Mouse (Mus musculus): Measurements from ENCODE around the gene Stk35.

Gene Stk35

GRCm38 (mm10) chr2:129836921-129837320, 36.6 kb downstream of the Stk35 start:
- DNase-seq, result no peak

- DNase-seq, result no peak
Observed at GRCm38 (mm10) chr2:129838321-129838720, 38.0 kb downstream of the Stk35 start.

DNA sequence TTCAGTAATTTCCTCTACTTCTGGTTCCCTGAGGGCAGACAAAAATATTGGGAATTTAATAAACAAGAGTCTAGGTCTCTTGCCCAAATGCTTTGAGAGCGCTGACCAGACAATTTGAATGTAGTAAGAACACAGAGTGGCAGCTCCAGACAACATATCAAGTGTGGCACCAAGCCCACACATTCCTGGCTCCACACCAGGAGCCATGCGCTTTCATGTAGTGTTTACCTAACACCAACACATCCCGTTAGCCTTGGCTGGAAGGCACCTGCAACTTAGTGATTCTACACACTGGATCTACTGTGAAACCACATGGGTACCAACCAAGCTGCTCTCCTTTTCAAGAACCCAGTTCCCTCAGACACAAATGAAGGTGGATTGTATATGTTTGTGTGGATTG, 45.5 kb downstream of the Stk35 start:
- no peak for DNase-seq

- DNase-seq, result no peak
Observed at GRCm38 (mm10) chr2:129846501-129846900, 46.2 kb downstream of the Stk35 start.

- DNase-seq, result peak; percentile 8
Observed at GRCm38 (mm10) chr2:129849078-129849477, 48.8 kb downstream of the Stk35 start.

DNA sequence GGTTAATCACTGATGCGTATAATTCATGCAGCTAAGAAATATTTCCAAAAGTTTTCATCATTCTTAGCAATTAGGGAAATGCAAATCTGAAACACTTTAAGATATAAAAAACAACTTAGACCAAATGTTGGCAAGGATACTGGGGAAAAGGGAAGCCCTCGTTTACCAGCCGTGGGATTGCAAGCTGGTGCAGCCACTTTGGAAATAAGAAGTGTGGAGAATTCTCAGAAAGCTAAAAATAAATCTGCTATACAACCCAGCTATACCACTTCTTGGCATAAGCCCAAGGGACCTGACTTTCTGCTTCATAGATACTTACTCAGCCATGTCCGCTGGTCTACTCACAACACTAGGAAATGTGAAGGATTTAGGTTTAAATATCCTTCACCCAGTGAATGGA, 51.2 kb downstream of the Stk35 start:
- DNase-seq, result no peak

- no peak for DNase-seq
Observed at GRCm38 (mm10) chr2:129863256-129863655, 62.9 kb downstream of the Stk35 start.

- DNase-seq, result no peak
Observed at GRCm38 (mm10) chr2:129864958-129865357, 64.6 kb downstream of the Stk35 start.

- no peak for DNase-seq
Observed at GRCm38 (mm10) chr2:129869151-129869550, 68.8 kb downstream of the Stk35 start.

GRCm38 (mm10) chr2:129871246-129871645, 70.9 kb downstream of the Stk35 start:
- DNase-seq, result no peak

DNA sequence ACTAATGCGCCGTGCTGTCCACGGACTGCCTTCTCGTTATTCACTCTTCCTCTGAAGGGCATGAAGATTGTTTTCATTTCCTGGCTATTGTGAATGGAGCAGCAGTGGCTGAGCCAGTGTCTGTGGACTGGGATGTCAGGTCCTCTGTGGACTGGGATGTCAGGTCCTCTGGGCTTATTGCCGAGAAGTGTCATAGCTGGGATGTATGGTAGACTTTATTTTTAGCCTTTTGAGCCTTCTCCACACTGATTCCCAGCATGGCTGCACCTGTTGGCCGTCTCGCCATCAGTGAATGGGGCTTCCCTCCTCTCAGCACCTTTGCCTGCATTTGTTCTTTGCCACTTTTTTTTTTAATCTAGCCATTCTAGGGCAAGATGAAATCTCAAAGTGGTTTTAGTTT, 71.8 kb downstream of the Stk35 start:
- DNase-seq, result no peak

GRCm38 (mm10) chr2:129873489-129873888, 73.2 kb downstream of the Stk35 start:
- DNase-seq, result peak; percentile 84

- no peak for DNase-seq
Observed at GRCm38 (mm10) chr2:129874084-129874483, 73.8 kb downstream of the Stk35 start.

GRCm38 (mm10) chr2:129874509-129875095, 74.3 kb downstream of the Stk35 start:
- DNase-seq, result no peak

DNA sequence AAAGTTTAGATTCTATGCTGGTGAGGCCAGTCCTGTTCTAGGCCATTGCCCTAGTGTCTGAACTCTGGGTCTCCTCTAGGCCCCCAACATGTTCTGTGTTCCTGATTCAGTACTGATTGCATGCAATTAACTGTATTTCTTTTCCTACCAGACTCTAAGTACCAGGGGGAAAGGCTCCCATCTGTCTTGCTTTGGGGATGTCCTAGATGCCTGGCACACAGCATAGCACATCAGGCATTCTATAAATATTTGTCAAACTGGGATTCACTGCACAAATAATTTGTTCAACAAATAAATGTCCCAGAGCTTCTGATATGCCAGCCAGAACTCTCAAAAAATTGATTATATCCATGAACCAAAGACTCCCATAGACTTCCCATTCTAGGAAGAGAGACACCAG, 76.6 kb downstream of the Stk35 start:
- DNase-seq, result no peak

DNA sequence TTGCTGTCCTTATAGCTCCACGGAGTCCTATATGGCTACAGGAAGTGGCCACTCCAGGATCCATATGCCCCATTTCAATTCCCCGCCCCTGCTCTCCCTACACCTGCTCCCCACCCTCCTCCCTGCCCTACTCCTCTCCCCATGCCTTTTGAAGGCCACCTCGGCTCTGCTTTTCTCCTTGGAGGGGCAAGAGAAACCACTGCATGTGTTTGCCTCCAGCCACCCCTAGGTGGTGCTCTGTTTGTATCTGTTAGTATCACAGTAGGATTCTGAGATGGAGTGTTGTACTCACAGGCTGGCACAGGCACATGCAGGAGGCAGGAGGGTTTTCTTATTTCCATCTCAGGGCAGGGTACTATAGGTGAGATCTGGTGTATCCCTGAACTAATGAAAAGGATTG, 79.5 kb downstream of the Stk35 start:
- DNase-seq, result peak; percentile 40

DNA sequence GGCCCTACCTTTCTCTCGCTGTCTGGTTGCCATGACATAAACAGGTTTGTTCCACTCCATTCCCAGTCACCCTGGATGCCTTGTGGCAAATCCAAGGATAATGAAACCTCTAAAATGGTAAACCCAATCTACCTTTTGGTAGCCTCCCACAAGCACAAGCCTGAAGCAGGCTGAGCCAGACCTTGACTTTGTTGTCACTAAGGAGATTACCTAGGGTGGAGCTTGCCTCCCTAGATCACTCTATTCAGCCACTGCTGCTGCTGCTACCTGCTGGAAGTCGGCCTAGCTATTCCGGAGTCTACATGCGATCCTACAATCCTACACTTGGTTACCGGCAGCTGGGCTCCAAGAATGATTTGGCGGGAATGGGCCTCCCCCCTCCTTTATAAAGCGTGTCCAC, 79.9 kb downstream of the Stk35 start:
- DNase-seq, result no peak

DNA sequence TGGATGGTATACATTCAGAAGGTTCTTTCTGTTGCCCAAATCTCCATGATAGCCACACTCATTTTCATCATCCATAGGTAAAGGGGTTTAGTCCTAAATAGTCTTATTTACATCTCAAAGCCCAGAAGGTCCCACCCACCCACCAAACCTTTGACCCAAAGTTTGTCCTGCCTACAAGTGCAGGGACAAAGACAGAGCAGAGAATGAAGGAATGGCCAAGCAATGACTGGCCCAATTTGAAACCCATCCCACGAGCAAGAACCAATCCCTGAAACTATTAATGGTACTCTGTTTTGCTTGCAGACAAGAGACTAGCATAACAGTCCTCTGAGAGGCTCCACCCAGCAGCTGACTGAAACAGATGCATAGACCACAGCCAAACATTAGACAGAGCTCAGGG, 81.6 kb downstream of the Stk35 start:
- DNase-seq, result no peak
